Mouse (Mus musculus): ENCODE measurements around the gene Ap3b1. TPM values are rescaled to one million over a fixed set of nuclear protein-coding genes. Genes with fewer than 3 reads are reported as not detected.

Gene Ap3b1
- total and polyA plus RNA-seq, 2 experiments = 21.1 to 28.3 TPM

GRCm38 (mm10) chr13:94560878-94561277 lies 202.1 kb downstream of the Ap3b1 start:
- TF ChIP-seq POLR2A (IDR thresholded peaks at IDR 0.05; ENCODE audit: extremely low read depth, insufficient read depth, low read length) = no peak
- no peak for TF ChIP-seq CTCF (IDR thresholded peaks at IDR 0.05; ENCODE audit: low read depth, low read length)
- Histone ChIP-seq H3K4me1 (ENCODE audit: control insufficient read depth, insufficient read depth, low read length) (no peaks in the 10 kb centered on the region), H3K27ac (replicated peaks; ENCODE audit: insufficient read depth, low read depth, low read length) (no peak overlapping the region), H3K27me3 (ENCODE audit: control insufficient read depth, insufficient read depth, low read length) (no peaks in the 10 kb centered on the region), H3K36me3 (ENCODE audit: control insufficient read depth, insufficient read depth, low read length) (peaks cover 2% of the 10 kb centered on the region; the same call in 1 of the 2 replicates), H3K9ac (ENCODE audit: low read depth, low read length) (no peak overlapping the region), H3K79me2 (ENCODE audit: control insufficient read depth, insufficient read depth, low read length) (no peaks in the 10 kb centered on the region), H3K4me3 (ENCODE audit: insufficient read depth, low read depth, low read length) (no peak overlapping the region)
- 89% methylated on average over 11 of the region's 11 CpGs for WGBS
- no peak for DNase-seq (ENCODE audit: extremely low read depth, low read depth, low spot score)

- no peaks in the 10 kb centered on the region for H3K4me1 ChIP-seq (ENCODE audit: control insufficient read depth, insufficient read depth, low read length)
- H3K4me3 ChIP-seq (ENCODE audit: insufficient read depth, low read depth, low read length) = no peak overlapping the region
- 91% methylated on average over 9 of the region's 9 CpGs for whole genome bisulfite sequencing
- no peaks in the 10 kb centered on the region for H3K79me2 ChIP-seq (ENCODE audit: control insufficient read depth, insufficient read depth, low read length)
- peaks cover 4% of the 10 kb centered on the region; the same call in 1 of the 2 replicates for H3K36me3 ChIP-seq (ENCODE audit: control insufficient read depth, insufficient read depth, low read length)
- no peak overlapping the region for H3K27ac ChIP-seq (replicated peaks; ENCODE audit: insufficient read depth, low read depth, low read length)
- H3K27me3 ChIP-seq (ENCODE audit: control insufficient read depth, insufficient read depth, low read length) = no peaks in the 10 kb centered on the region
- TF ChIP-seq CTCF (IDR thresholded peaks at IDR 0.05; ENCODE audit: low read depth, low read length) (no peak), POLR2A (IDR thresholded peaks at IDR 0.05; ENCODE audit: extremely low read depth, insufficient read depth, low read length) (no peak)
- DNase-seq (ENCODE audit: extremely low read depth, low read depth, low spot score) = no peak
- no peak overlapping the region for H3K9ac ChIP-seq (ENCODE audit: low read depth, low read length)
Observed at GRCm38 (mm10) chr13:94562652-94563339, 204.0 kb downstream of the Ap3b1 start.

DNA sequence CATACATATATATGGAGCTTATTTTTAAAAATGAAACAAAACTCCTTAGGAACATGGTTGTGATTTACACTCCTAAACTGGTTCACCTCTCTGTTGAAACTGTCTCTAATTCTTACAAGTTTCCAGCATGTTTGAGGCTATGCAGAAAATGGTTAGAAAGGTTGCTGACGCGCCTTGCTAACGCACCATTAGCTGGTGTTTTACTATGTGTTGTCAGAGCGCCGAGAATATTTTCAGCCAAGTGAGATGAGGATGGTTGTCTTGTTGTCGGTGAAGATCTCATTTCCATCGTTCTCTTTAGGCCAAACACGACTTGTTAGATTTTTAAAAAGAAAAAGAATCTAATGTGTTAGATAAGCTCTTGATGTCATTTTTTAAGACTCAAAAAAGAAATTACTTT lies 205.1 kb downstream of the Ap3b1 start:
- Histone ChIP-seq H3K79me2 (ENCODE audit: control insufficient read depth, insufficient read depth, low read length) (no peaks in the 10 kb centered on the region), H3K4me1 (ENCODE audit: control insufficient read depth, insufficient read depth, low read length) (no peaks in the 10 kb centered on the region), H3K36me3 (ENCODE audit: control insufficient read depth, insufficient read depth, low read length) (peaks cover 4% of the 10 kb centered on the region; the same call in 1 of the 2 replicates), H3K9ac (ENCODE audit: low read depth, low read length) (no peak overlapping the region), H3K27me3 (ENCODE audit: control insufficient read depth, insufficient read depth, low read length) (no peaks in the 10 kb centered on the region), H3K27ac (replicated peaks; ENCODE audit: insufficient read depth, low read depth, low read length) (no peak overlapping the region), H3K4me3 (ENCODE audit: insufficient read depth, low read depth, low read length) (no peak overlapping the region)
- WGBS = 92% methylated on average over 8 of the region's 8 CpGs
- no peak for DNase-seq (ENCODE audit: extremely low read depth, low read depth, low spot score)
- TF ChIP-seq POLR2A (IDR thresholded peaks at IDR 0.05; ENCODE audit: extremely low read depth, insufficient read depth, low read length) (no peak), CTCF (IDR thresholded peaks at IDR 0.05; ENCODE audit: low read depth, low read length) (no peak)

DNA sequence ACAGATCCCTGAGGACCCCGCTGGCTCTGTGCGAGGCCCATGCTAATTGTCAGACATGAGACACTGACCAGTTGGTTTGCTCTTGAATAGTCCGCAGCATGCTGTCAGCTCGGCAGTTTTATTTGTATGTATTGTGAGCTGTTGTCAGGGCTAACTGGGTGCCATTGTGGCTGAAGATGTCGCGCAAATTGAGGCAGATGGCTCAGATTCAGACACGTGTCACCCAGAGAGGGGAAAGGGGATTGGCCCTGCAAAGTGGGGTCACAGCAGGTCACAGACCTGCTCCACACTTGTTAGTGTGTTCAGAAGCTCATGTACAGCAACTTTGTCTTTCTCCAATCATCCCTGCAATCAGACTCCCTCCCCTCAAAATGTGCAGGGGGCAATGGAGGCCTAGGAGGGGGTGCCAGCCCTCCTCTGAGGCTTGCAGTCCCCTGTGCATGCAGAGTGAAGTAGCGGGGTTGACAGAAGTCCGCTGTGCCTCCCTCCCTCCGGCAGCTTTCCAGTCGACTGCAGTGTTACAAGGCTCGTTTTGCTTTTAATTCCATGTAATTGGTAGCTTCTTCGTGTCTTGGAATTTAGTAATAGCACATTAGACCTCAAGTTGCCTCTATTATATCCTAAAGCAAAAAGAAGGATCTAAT lies 205.7 kb downstream of the Ap3b1 start:
- Histone ChIP-seq H3K9ac (ENCODE audit: low read depth, low read length) (no peak overlapping the region), H3K27ac (replicated peaks; ENCODE audit: insufficient read depth, low read depth, low read length) (no peak overlapping the region), H3K27me3 (ENCODE audit: control insufficient read depth, insufficient read depth, low read length) (no peaks in the 10 kb centered on the region), H3K4me3 (ENCODE audit: insufficient read depth, low read depth, low read length) (no peak overlapping the region), H3K36me3 (ENCODE audit: control insufficient read depth, insufficient read depth, low read length) (peaks cover 4% of the 10 kb centered on the region; the same call in 1 of the 2 replicates), H3K79me2 (ENCODE audit: control insufficient read depth, insufficient read depth, low read length) (no peaks in the 10 kb centered on the region), H3K4me1 (ENCODE audit: control insufficient read depth, insufficient read depth, low read length) (no peaks in the 10 kb centered on the region)
- TF ChIP-seq CTCF (IDR thresholded peaks at IDR 0.05; ENCODE audit: low read depth, low read length) (no peak), POLR2A (IDR thresholded peaks at IDR 0.05; ENCODE audit: extremely low read depth, insufficient read depth, low read length) (no peak)
- DNase-seq (ENCODE audit: extremely low read depth, low read depth, low spot score) = no peak
- WGBS = 91% methylated on average over 13 of the region's 13 CpGs

DNA sequence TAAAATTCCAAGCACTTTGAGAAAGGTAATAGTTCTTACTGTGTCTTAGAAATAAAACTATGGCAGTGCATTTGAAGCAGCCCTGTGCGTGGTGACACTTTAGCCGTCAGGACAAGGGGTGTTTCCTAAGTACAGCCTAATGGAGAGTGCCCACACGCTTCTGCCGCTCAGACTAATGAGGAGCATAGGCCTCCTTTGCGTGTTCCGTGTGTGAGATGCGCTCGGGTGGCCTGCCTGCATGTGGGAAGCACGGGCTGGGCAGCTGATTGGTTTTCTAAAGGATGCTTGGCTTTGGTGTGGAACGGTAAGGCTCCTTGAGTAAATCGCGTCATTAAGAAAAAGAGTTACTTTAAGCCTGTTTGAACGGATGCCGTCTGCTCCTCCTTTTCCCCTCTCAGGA lies 206.4 kb downstream of the Ap3b1 start:
- WGBS = 96% methylated on average over 14 of the region's 14 CpGs
- Histone ChIP-seq H3K4me1 (ENCODE audit: control insufficient read depth, insufficient read depth, low read length) (no peaks in the 10 kb centered on the region), H3K27me3 (ENCODE audit: control insufficient read depth, insufficient read depth, low read length) (no peaks in the 10 kb centered on the region), H3K27ac (replicated peaks; ENCODE audit: insufficient read depth, low read depth, low read length) (no peak overlapping the region), H3K9ac (ENCODE audit: low read depth, low read length) (no peak overlapping the region), H3K4me3 (ENCODE audit: insufficient read depth, low read depth, low read length) (no peak overlapping the region), H3K79me2 (ENCODE audit: control insufficient read depth, insufficient read depth, low read length) (no peaks in the 10 kb centered on the region), H3K36me3 (ENCODE audit: control insufficient read depth, insufficient read depth, low read length) (peaks cover 4% of the 10 kb centered on the region; the same call in 1 of the 2 replicates)
- DNase-seq (ENCODE audit: extremely low read depth, low read depth, low spot score) = no peak
- TF ChIP-seq POLR2A (IDR thresholded peaks at IDR 0.05; ENCODE audit: extremely low read depth, insufficient read depth, low read length) (no peak), CTCF (IDR thresholded peaks at IDR 0.05; ENCODE audit: low read depth, low read length) (no peak)

GRCm38 (mm10) chr13:94565616-94566015 lies 206.9 kb downstream of the Ap3b1 start:
- WGBS = 87% methylated on average over 9 of the region's 9 CpGs
- H3K27ac ChIP-seq (replicated peaks; ENCODE audit: insufficient read depth, low read depth, low read length) = no peak overlapping the region
- TF ChIP-seq CTCF (IDR thresholded peaks at IDR 0.05; ENCODE audit: low read depth, low read length) (no peak), POLR2A (IDR thresholded peaks at IDR 0.05; ENCODE audit: extremely low read depth, insufficient read depth, low read length) (no peak)
- no peak overlapping the region for H3K4me3 ChIP-seq (ENCODE audit: insufficient read depth, low read depth, low read length)
- H3K79me2 ChIP-seq (ENCODE audit: control insufficient read depth, insufficient read depth, low read length) = no peaks in the 10 kb centered on the region
- no peaks in the 10 kb centered on the region for H3K27me3 ChIP-seq (ENCODE audit: control insufficient read depth, insufficient read depth, low read length)
- no peak overlapping the region for H3K9ac ChIP-seq (ENCODE audit: low read depth, low read length)
- H3K36me3 ChIP-seq (ENCODE audit: control insufficient read depth, insufficient read depth, low read length) = peaks cover 4% of the 10 kb centered on the region; the same call in 1 of the 2 replicates
- DNase-seq (ENCODE audit: extremely low read depth, low read depth, low spot score) = no peak
- H3K4me1 ChIP-seq (ENCODE audit: control insufficient read depth, insufficient read depth, low read length) = no peaks in the 10 kb centered on the region

Measured in liver, adult 2 months (tissue).